Mouse (Mus musculus) cerebellum, adult 2 months (tissue): ENCODE measurements around the gene Gbf1. TPM values are rescaled to one million over a fixed set of nuclear protein-coding genes. Genes with fewer than 3 reads are reported as not detected.
A peak's percentile ranks its signal among the peaks of the same experiment; 100 is the strongest.
"Not testable (repeated sequence)": the region's sequence is repeated elsewhere in the genome, so short reads cannot be mapped to it uniquely, and the experiment has no call there.

ENCODE experiments used
- DNase-seq, 2 experiments: peaks; one replicate each; pipeline ENCODE4 v3.0.0; 2021
- H3K27ac ChIP-seq: fragments of 200-500 bp; 2 replicates; pipeline ENCODE4 v1.5.1; 2012; ENCODE audit warnings: low read length, control low read depth, inconsistent platforms; ENCODE audit not compliant: insufficient read depth
- H3K27me3 ChIP-seq: fragments of 200-500 bp; 2 replicates; pipeline ENCODE4 v1.6.1; 2012; ENCODE audit warnings: inconsistent platforms, mild to moderate bottlenecking, low read length, moderate library complexity; ENCODE audit not compliant: control insufficient read depth, insufficient read depth
- H3K4me1 ChIP-seq: fragments of 200-500 bp; 2 replicates; pipeline ENCODE4 v1.6.1; 2011; ENCODE audit warnings: low read length; ENCODE audit not compliant: control insufficient read depth, insufficient read depth
- H3K4me3 ChIP-seq: fragments of 200-500 bp; replicated peaks from 2 replicates; pipeline ENCODE3; 2011; ENCODE audit warnings: mild to moderate bottlenecking, low read depth, low read length, control low read depth; ENCODE audit not compliant: insufficient read depth
- CTCF ChIP-seq: fragments of 200-500 bp; IDR thresholded peaks from 2 replicates; pipeline ENCODE4 v1.5.1; 2011; ENCODE audit warnings: low read depth, mild to moderate bottlenecking, control low read depth, low read length, moderate library complexity, borderline replicate concordance; ENCODE audit not compliant: insufficient read depth
- POLR2A ChIP-seq: fragments of 200-500 bp; IDR thresholded peaks from 2 replicates; pipeline ENCODE4 v1.6.1; 2011; ENCODE audit warnings: low read length, control low read depth, borderline replicate concordance; ENCODE audit not compliant: insufficient read depth
- WGBS: fragments of 180-500 bp; shearing (Covaris S2); methylation state at CpG from one replicate; pipeline ENCODE4 v1.1.7; 2018; 5-methylcytosine and 5-hydroxymethylcytosine counted together
- polyA plus RNA-seq: library from polyadenylated mRNA; depleted of rRNA; stranded (reverse); fragments of >200 nt; gene quantifications from 2 replicates; pipeline ENCODE4 v1.2.3, GENCODE M21; 2012

Gene Gbf1
- polyA plus RNA-seq, 1 experiment = 85.3 TPM

DNA sequence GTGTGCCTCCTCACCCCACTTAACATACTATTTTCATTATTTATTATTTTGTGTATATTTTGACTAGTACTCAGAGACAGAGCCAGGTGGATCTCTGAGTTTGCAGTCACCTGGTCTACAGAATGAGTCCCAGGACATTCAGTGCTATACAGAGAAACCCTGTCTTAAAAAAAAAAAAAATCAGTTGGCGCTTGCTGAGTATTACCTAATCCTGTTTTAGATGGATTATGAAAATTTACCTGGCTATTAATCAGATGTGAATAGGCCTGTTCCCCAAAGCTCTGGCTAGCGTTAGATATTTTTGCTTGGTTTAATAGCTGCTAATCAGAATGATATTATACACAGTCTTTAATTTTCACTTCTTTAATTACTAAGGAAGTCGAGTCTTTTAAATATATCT lies 28.4 kb upstream of the Gbf1 start:
- no peak overlapping the region for H3K27ac ChIP-seq
- no peak for DNase-seq
- no peaks in the 10 kb centered on the region for H3K4me1 ChIP-seq
- H3K4me3 ChIP-seq = no peak overlapping the region
- no peaks in the 10 kb centered on the region for H3K27me3 ChIP-seq
- TF ChIP-seq CTCF (no peak), POLR2A (no peak)
- WGBS = 82% methylated on average over 3 of the region's 3 CpGs

DNA sequence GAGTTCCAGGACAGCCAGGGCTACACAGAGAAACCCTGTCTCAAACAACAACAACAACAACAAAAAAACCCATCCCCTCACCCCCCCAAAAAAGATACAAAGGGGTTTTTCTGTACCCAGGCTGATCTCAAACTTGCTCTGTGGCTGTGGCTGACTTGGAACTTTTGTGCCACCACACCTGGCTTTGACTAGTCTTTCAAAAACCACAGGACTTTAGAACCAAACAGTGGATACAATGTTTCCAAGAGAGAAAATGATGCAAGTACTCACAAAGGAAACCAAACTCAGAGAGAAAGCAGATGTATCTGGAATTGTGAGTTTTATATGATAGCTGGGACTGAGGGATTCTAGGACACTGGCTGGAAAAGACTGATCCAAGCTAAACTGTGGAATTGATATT lies 27.7 kb upstream of the Gbf1 start:
- H3K4me1 ChIP-seq = no peaks in the 10 kb centered on the region
- no peaks in the 10 kb centered on the region for H3K27me3 ChIP-seq
- no peak for DNase-seq
- no peak for TF ChIP-seq CTCF
- TF ChIP-seq POLR2A = no peak
- no peak overlapping the region for H3K27ac ChIP-seq
- no peak overlapping the region for H3K4me3 ChIP-seq

GRCm38 (mm10) chr19:46126301-46126700 lies 26.0 kb upstream of the Gbf1 start:
- H3K4me1 ChIP-seq = no peaks in the 10 kb centered on the region
- WGBS = 56% methylated on average over 4 of the region's 4 CpGs
- H3K27ac ChIP-seq = no peak overlapping the region
- no peak for DNase-seq
- no peak for TF ChIP-seq POLR2A
- TF ChIP-seq CTCF = no peak
- no peak overlapping the region for H3K4me3 ChIP-seq
- H3K27me3 ChIP-seq = no peaks in the 10 kb centered on the region

GRCm38 (mm10) chr19:46129737-46130136 lies 22.6 kb upstream of the Gbf1 start:
- 72% methylated on average over 6 of the region's 6 CpGs for WGBS
- H3K27ac ChIP-seq, DNase-seq, H3K4me3 ChIP-seq, H3K27me3 ChIP-seq, H3K4me1 ChIP-seq: not testable (repeated sequence)

DNA sequence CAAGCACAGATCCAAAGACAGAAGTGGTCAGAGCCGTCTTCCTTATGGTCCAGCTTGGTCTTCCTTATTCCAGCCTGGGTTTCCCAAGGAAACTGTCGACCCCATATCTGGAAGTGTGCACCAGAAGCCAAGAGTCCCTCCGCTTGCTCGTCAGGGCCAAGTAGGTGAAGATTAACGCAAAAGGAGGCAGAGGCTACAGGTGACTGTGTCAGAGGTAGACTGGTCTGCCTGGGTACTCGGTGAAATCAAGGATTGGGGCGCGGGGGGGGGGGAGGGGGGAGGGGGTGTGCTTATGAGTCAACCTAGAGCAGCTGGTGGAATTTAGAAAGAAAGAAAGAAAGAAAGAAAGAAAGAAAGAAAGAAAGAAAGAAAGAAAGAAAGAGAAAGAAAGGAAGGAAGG lies 21.0 kb upstream of the Gbf1 start:
- Histone ChIP-seq H3K27ac (no peak overlapping the region), H3K4me3 (no peak overlapping the region), H3K4me1 (no peaks in the 10 kb centered on the region), H3K27me3 (peaks cover 1% of the 10 kb centered on the region; the same call in 1 of the 2 replicates)
- WGBS = 8% methylated on average over 8 of the region's 8 CpGs
- TF ChIP-seq CTCF = no peak
- no peak for TF ChIP-seq POLR2A
- DNase-seq = no peak

DNA sequence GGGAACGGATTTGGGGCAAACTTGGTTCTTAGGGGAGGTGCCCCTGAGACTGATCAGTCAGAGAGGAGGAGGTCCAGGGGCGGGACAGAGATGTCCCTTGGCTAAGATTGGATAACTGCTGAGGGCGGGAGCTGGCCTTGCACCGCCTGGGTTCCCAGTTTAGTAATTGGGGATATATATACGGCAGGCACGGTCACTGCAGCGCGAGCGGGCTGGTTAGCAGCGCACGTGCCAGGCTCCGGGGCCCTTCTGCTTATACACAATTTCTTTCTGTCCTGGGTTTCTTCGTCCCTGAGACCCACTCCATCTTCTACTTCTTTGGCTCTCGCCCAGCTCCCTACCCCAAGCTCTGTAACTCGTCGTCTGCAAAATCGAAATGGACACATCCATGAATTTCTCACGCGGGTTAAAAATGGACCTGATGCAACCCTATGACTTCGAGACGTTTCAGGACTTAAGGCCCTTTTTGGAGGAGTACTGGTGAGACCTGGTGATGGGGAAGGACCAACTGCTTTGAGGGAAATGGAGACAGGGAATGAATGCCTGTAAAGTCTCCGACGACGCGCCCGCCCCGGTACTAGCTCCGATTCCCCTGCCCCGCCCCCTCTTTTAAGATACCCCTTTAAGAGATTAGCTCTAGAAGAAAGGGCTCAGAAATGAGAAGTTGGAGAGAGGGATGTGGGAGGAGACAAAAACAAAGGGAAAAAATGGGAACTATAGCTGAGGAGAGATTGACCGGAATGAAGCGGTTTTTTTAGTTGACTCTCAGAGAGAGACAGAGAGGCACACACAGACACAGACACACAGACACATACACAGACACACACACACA lies 20.4 kb upstream of the Gbf1 start, which contains the start of gene Elovl3:
Gene Elovl3, plus strand, starts transcription at position 204 of the 832 bp plus-strand sequence.
- Histone ChIP-seq H3K4me3 (no peak within 1 kb of the TSS), H3K4me1 (peaks cover 4% of the 10 kb centered on the region; the same call in 1 of the 2 replicates), H3K27me3 (peaks cover 1% of the 10 kb centered on the region; the same call in 1 of the 2 replicates), H3K27ac (no peak within 1 kb of the TSS)
- TF ChIP-seq CTCF (no peak), POLR2A (no peak)
- WGBS = 4% methylated on average over 31 of the region's 31 CpGs
- no peak for DNase-seq

GRCm38 (mm10) chr19:46132577-46132976 lies 19.7 kb upstream of the Gbf1 start:
- no peak for TF ChIP-seq CTCF
- no peak for TF ChIP-seq POLR2A
- 54% methylated on average over 6 of the region's 6 CpGs for WGBS
- no peak overlapping the region for H3K4me3 ChIP-seq
- DNase-seq = no peak
- no peak overlapping the region for H3K27ac ChIP-seq
- peaks cover 1% of the 10 kb centered on the region; the same call in 1 of the 2 replicates for H3K27me3 ChIP-seq
- H3K4me1 ChIP-seq = peaks cover 4% of the 10 kb centered on the region; the same call in 1 of the 2 replicates

- peak; percentile 84 to 93 for DNase-seq
- H3K4me3 ChIP-seq = peak overlapping the region; percentile 27
- 1% methylated on average over 12 of the region's 12 CpGs for WGBS
- H3K4me1 ChIP-seq = peaks cover 4% of the 10 kb centered on the region; the same call in 1 of the 2 replicates
- peak; percentile 99 for TF ChIP-seq CTCF
- TF ChIP-seq POLR2A = no peak
- H3K27me3 ChIP-seq = peaks cover 1% of the 10 kb centered on the region; the same call in 1 of the 2 replicates
- H3K27ac ChIP-seq = no peak overlapping the region
These were observed 17.0 kb upstream of the Gbf1 start for GRCm38 (mm10) chr19:46135297-46135696.
